In the genomic region with DNA sequence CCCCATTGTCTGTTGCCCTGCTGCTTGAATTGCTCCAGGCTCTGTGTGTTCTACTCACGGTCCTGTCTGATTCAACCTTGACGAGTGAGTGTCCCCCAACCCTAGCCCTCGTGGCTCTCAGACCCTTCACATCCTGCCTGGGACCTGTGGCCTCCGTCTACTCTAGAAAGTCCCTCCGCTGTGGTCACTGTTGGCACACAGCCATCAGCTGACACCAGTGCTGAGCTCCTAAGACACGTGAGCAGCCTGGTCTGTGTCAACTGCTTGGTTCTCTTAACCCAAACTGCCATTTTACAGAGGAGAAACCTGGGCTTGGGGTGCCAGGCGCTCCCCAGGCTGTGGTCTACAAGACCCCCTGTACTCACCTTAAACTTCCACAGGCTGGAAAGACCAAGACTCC, we compare ENCODE assay signal across 18 mouse cellular contexts.
DNase-seq lines count a peak whose midpoint lies in the region; ATAC-seq lines count a peak whose summit lies in the region.
"Had no signal": no experiment of that assay in that cellular context is flagged by ENCODE, and none has a peak within 500 bp of the region (broad histone marks: within the 10 kb centered on the region; RNA-seq: fewer than 3 reads in every experiment).

No protein-coding gene starts in this region.

- no peaks in the 10 kb centered on the region for H3K36me3 ChIP-seq in heart, embryonic 15.5 days
- no peaks in the 10 kb centered on the region for H3K36me3 ChIP-seq in lung, embryonic 15.5 days
- H3K36me3 ChIP-seq: forebrain, embryonic 15.5 days; hindbrain, embryonic 10.5 days; limb, embryonic 13.5 days; midbrain, embryonic 12.5 days; stomach, embryonic 15.5 days had no signal

- no peak overlapping the region for H3K4me3 ChIP-seq in heart, embryonic 15.5 days
- no peak overlapping the region for H3K4me3 ChIP-seq in lung, embryonic 15.5 days
- H3K4me3 ChIP-seq: forebrain, embryonic 15.5 days; hindbrain, embryonic 10.5 days; left cerebral cortex, adult 2 months; limb, embryonic 13.5 days; midbrain, embryonic 12.5 days; stomach, embryonic 15.5 days had no signal

- DNase-seq in heart, adult 8-10 months (ENCODE audit: low spot score): no peak
- DNase-seq in lung, postnatal 25 days (ENCODE audit: low spot score): no peak
- peak; percentile 37 to 46 for DNase-seq in adrenal gland, adult 18-20 months (ENCODE audit: low spot score in 2 of 2)
- DNase-seq in layer of hippocampus, adult 18-20 months (ENCODE audit: low spot score in 2 of 2): no peak
- DNase-seq: cerebellum, adult 11 months; thymus, postnatal 25 days had no signal

- H3K4me2 ChIP-seq in heart, embryonic 15.5 days: no peak overlapping the region
- no peak overlapping the region for H3K4me2 ChIP-seq in lung, embryonic 15.5 days
- H3K4me2 ChIP-seq: forebrain, embryonic 15.5 days; limb, embryonic 13.5 days; midbrain, embryonic 12.5 days; stomach, embryonic 15.5 days had no signal

- H3K27me3 ChIP-seq in heart, embryonic 15.5 days: no peaks in the 10 kb centered on the region
- H3K27me3 ChIP-seq in lung, embryonic 15.5 days: no peaks in the 10 kb centered on the region
- H3K27me3 ChIP-seq: forebrain, embryonic 15.5 days; limb, embryonic 13.5 days; Patski; stomach, embryonic 15.5 days had no signal

- no peaks in the 10 kb centered on the region for H3K9me3 ChIP-seq in heart, embryonic 15.5 days (replicated peaks)
- no peaks in the 10 kb centered on the region for H3K9me3 ChIP-seq in lung, embryonic 15.5 days
- H3K9me3 ChIP-seq: forebrain, embryonic 15.5 days; hindbrain, embryonic 10.5 days; limb, embryonic 13.5 days; midbrain, embryonic 12.5 days; stomach, embryonic 15.5 days had no signal

- WGBS in heart, embryonic 15.5 days: 28% methylated on average over 7 of the region's 7 CpGs
- WGBS in lung, embryonic 15.5 days: 43% methylated on average over 7 of the region's 7 CpGs

- H3K4me1 ChIP-seq in heart, embryonic 15.5 days (replicated peaks): 0 out of 2 replicates have a peak, but pooled peaks cover 4% of the 10 kb centered on the region
- H3K4me1 ChIP-seq in lung, embryonic 15.5 days: no peaks in the 10 kb centered on the region
- H3K4me1 ChIP-seq: forebrain, embryonic 15.5 days; limb, embryonic 13.5 days; stomach, embryonic 15.5 days had no signal

- H3K9ac ChIP-seq in heart, embryonic 15.5 days: no peak overlapping the region
- no peak overlapping the region for H3K9ac ChIP-seq in lung, embryonic 15.5 days
- H3K9ac ChIP-seq: forebrain, embryonic 15.5 days; limb, embryonic 13.5 days; midbrain, embryonic 12.5 days; stomach, embryonic 15.5 days had no signal

- 0 out of 2 replicates have a peak, but pooled peaks have one; percentile 22 for ATAC-seq in heart, embryonic 15.5 days (replicated peaks; ENCODE audit: insufficient number of reproducible peaks, insufficient read depth, low FRiP score, low read depth)
- ATAC-seq in lung, embryonic 15.5 days (ENCODE audit: borderline replicate concordance, extremely low read depth, low FRiP score, low TSS enrichment): peak; percentile 31; the same call in 1 of the 2 replicates
- ATAC-seq in common myeloid progenitor, adult 5-6 weeks (replicated peaks; ENCODE audit: low read depth, poor library complexity, severe bottlenecking): 0 out of 2 replicates have a peak, but pooled peaks have one; percentile 22
- ATAC-seq in activated CD4-positive, CD25-positive, alpha-beta regulatory T cell, adult 4 months: no peak
- ATAC-seq: forebrain, embryonic 15.5 days; intestine, embryonic 16.5 days; Patski had no signal

- no peak overlapping the region for H3K27ac ChIP-seq in heart, embryonic 15.5 days
- H3K27ac ChIP-seq in lung, embryonic 15.5 days: no peak overlapping the region
- H3K27ac ChIP-seq: forebrain, embryonic 15.5 days; hindbrain, embryonic 10.5 days; left cerebral cortex, adult 2 months; limb, embryonic 13.5 days; midbrain, embryonic 12.5 days; stomach, embryonic 15.5 days had no signal

Comparison
In these comparisons a context has a peak if more than half of its experiments do, and no peak if none do; other contexts are left out.
1. DNase-seq: peak in adrenal gland, adult 18-20 months (2 of 2); none in heart, adult 8-10 months (single experiment), lung, postnatal 25 days (single experiment) and layer of hippocampus, adult 18-20 months (0 of 2).